Mouse (Mus musculus) midbrain, postnatal 0 days (tissue): ENCODE results near the gene Grwd1. TPM values are rescaled to one million over a fixed set of nuclear protein-coding genes. Genes with fewer than 3 reads are reported as not detected.

ENCODE experiments used
- ATAC-seq: fragments of 200-750 bp; cut with Nextera tagmentation; 2 replicates; pipeline ENCODE4 v1.8.0; 2017; ENCODE audit warnings: moderate number of reproducible peaks, mild to moderate bottlenecking, moderate TSS enrichment, moderate library complexity; ENCODE audit not compliant: low FRiP score
- DNase-seq: peaks from one replicate; pipeline ENCODE4 v3.0.0-alpha.2; 2015; ENCODE audit warnings: low spot score
- H3K27ac ChIP-seq: fragments of 300-500 bp; sonication (generic); 2 replicates; pipeline ENCODE4 v1.5.1; 2014; ENCODE audit warnings: low read depth, mild to moderate bottlenecking, low read length, mixed read lengths
- H3K27me3 ChIP-seq: fragments of 300-500 bp; sonication (generic); 2 replicates; pipeline ENCODE4 v1.6.1; 2014; ENCODE audit warnings: low read length, control low read depth, mixed read lengths; ENCODE audit not compliant: insufficient read depth
- H3K36me3 ChIP-seq: fragments of 300-500 bp; sonication (generic); 2 replicates; pipeline ENCODE4 v1.6.1; 2014; ENCODE audit warnings: low read length, control low read depth, mixed read lengths; ENCODE audit not compliant: insufficient read depth
- H3K4me1 ChIP-seq: fragments of 300-500 bp; sonication (generic); 2 replicates; pipeline ENCODE4 v1.6.1; 2014; ENCODE audit warnings: mild to moderate bottlenecking, control low read depth, antibody characterized with exemption, low read length, mixed read lengths; ENCODE audit not compliant: insufficient read depth
- H3K4me2 ChIP-seq: fragments of 300-500 bp; sonication (generic); 2 replicates; pipeline ENCODE4 v1.6.1; 2014; ENCODE audit warnings: low read depth, mild to moderate bottlenecking, low read length, mixed read lengths; ENCODE audit not compliant: poor library complexity, severe bottlenecking
- H3K4me3 ChIP-seq: fragments of 300-500 bp; sonication (generic); 2 replicates; pipeline ENCODE4 v1.5.1; 2014; ENCODE audit warnings: low read depth, mild to moderate bottlenecking, low read length, moderate library complexity
- H3K9ac ChIP-seq: fragments of 300-500 bp; sonication (generic); replicated peaks from 2 replicates; pipeline ENCODE4 v1.6.1; 2014; ENCODE audit warnings: mild to moderate bottlenecking, low read length, moderate library complexity, mixed read lengths; ENCODE audit not compliant: poor library complexity, severe bottlenecking
- H3K9me3 ChIP-seq: fragments of 300-500 bp; sonication (generic); 2 replicates; pipeline ENCODE4 v1.6.1; 2016; ENCODE audit warnings: low read length, control low read depth
- CTCF ChIP-seq: IDR thresholded peaks from 2 replicates; pipeline ENCODE4 v1.5.1; 2016; ENCODE audit warnings: antibody characterized with exemption, mild to moderate bottlenecking
- WGBS: fragments of 180-500 bp; shearing (Covaris S2); extraction: QIAGEN DNeasy Blood & Tissue Kit; methylation state at CpG from one replicate; pipeline ENCODE4 v1.1.7; 2014; 5-methylcytosine and 5-hydroxymethylcytosine counted together
- polyA plus RNA-seq: library from polyadenylated mRNA; unstranded; fragments of >200 nt; fragmentation: Nextera tagmentation; extraction: Ambion mirVana; gene quantifications from 2 replicates; pipeline ENCODE4 v1.2.1, GENCODE M21; 2015
- total RNA-seq: library from RNA; depleted of rRNA; stranded (reverse); fragments of >200 nt; gene quantifications from 2 replicates; pipeline ENCODE4 v1.2.3, GENCODE M21; 2014

Grwd1 gene
- total and polyA plus RNA-seq, 2 experiments from 2014 or later = 31.3 to 48.7 TPM

- H3K4me3 ChIP-seq = no peak overlapping the region
- H3K4me2 ChIP-seq = no peak overlapping the region
- H3K27ac ChIP-seq = peak overlapping the region; percentile 64; the same call in 1 of the 2 replicates
- WGBS = 27% methylated on average over 2 of the region's 2 CpGs
- H3K9me3 ChIP-seq = no peaks in the 10 kb centered on the region
- no peak overlapping the region for H3K9ac ChIP-seq
- H3K27me3 ChIP-seq = no peaks in the 10 kb centered on the region
- H3K36me3 ChIP-seq = peaks cover 16% of the 10 kb centered on the region
- ATAC-seq (no peak), DNase-seq (no peak)
- TF ChIP-seq CTCF = no peak
- H3K4me1 ChIP-seq = peaks cover 13% of the 10 kb centered on the region
Observed at GRCm38 (mm10) chr7:45815984-45816351, 14.8 kb downstream of the Grwd1 start.

GRCm38 (mm10) chr7:45815323-45815983, 15.3 kb downstream of the Grwd1 start:
- H3K27me3 ChIP-seq = no peaks in the 10 kb centered on the region
- peaks cover 13% of the 10 kb centered on the region for H3K4me1 ChIP-seq
- H3K4me3 ChIP-seq = no peak overlapping the region
- H3K9me3 ChIP-seq = no peaks in the 10 kb centered on the region
- H3K27ac ChIP-seq = peak overlapping the region; percentile 64
- TF ChIP-seq CTCF = no peak
- DNase-seq (peak; percentile 40), ATAC-seq (no peak)
- H3K36me3 ChIP-seq = peaks cover 22% of the 10 kb centered on the region
- H3K4me2 ChIP-seq = peak overlapping the region; percentile 50
- 20% methylated on average over 10 of the region's 10 CpGs for WGBS
- no peak overlapping the region for H3K9ac ChIP-seq

- Histone ChIP-seq H3K36me3 (peaks cover 28% of the 10 kb centered on the region), H3K4me1 (peaks cover 13% of the 10 kb centered on the region), H3K4me3 (peak overlapping the region; percentile 31), H3K27ac (peak overlapping the region; percentile 64), H3K9me3 (no peaks in the 10 kb centered on the region), H3K27me3 (no peaks in the 10 kb centered on the region), H3K4me2 (peak overlapping the region; percentile 50), H3K9ac (no peak overlapping the region)
- WGBS = 2% methylated on average over 5 of the region's 5 CpGs
- DNase-seq = no peak
- TF ChIP-seq CTCF = no peak
- no peak for ATAC-seq
Observed at GRCm38 (mm10) chr7:45814841-45815240, 15.9 kb downstream of the Grwd1 start.

- H3K9me3 ChIP-seq = no peaks in the 10 kb centered on the region
- peaks cover 13% of the 10 kb centered on the region for H3K4me1 ChIP-seq
- peak within 1 kb of the TSS; percentile 77 for H3K4me2 ChIP-seq
- no peaks in the 10 kb centered on the region for H3K27me3 ChIP-seq
- peak; percentile 29; the same call in 1 of the 2 replicates for TF ChIP-seq CTCF
- peak; percentile 98 for ATAC-seq
- H3K9ac ChIP-seq = peak within 1 kb of the TSS; percentile 100
- WGBS = under 1% methylated on average over 59 of the region's 92 CpGs
- peak; percentile 100 for DNase-seq
- H3K4me3 ChIP-seq = peak within 1 kb of the TSS; percentile 92
- H3K27ac ChIP-seq = peak within 1 kb of the TSS; percentile 98
- peaks cover 35% of the 10 kb centered on the region for H3K36me3 ChIP-seq
Observed at GRCm38 (mm10) chr7:45813787-45814779, 16.7 kb downstream of the Grwd1 start, which contains the start of gene Cyth2. Cyth2 (minus strand) TSS chr7:45814581.

- no peak for TF ChIP-seq CTCF
- H3K9ac ChIP-seq = peak overlapping the region; percentile 100
- 82% methylated on average over 8 of the region's 8 CpGs for WGBS
- peaks cover 46% of the 10 kb centered on the region for H3K36me3 ChIP-seq
- peaks cover 13% of the 10 kb centered on the region for H3K4me1 ChIP-seq
- peak overlapping the region; percentile 98; the same call in 1 of the 2 replicates for H3K27ac ChIP-seq
- DNase-seq = no peak
- no peaks in the 10 kb centered on the region for H3K9me3 ChIP-seq
- H3K4me3 ChIP-seq = peak overlapping the region; percentile 92
- peak overlapping the region; percentile 77 for H3K4me2 ChIP-seq
- no peak for ATAC-seq
- no peaks in the 10 kb centered on the region for H3K27me3 ChIP-seq
Observed at GRCm38 (mm10) chr7:45812921-45813320, 17.8 kb downstream of the Grwd1 start.
